Mouse (Mus musculus): ENCODE measurements at regions not wholly inside any gene's neighbourhood (a gene's known extent, or its start where the extent isn't known, plus 50 kb on each side); places are given as distances from the start of the nearest gene placed in this dataset.

DNA sequence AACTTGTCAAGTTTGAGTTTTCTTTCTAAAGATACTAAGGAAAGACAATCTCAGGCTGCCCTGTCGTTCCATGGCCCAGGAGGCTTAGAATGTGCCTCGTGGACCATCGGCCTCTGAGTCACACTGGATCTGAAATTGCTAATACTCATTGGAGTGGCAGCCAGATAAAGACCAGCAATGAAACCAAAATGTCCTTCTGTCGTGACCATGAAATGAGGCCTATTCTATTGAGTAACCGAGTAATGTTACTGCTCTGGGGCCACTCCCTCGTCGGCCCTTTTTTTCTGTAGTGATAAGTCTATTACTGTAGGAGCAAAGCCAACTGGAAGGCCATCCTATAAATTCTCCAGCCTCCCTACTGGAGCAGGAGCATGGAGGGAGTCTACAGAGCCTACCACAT lies 363.9 kb upstream of the Maf start:
- Histone ChIP-seq H3K27ac (ENCODE audit: low read depth, low read length) (no peak overlapping the region), H3K4me3 (ENCODE audit: low read depth, low read length) (no peak overlapping the region), H3K9me3 (ENCODE audit: low read length) (no peaks in the 10 kb centered on the region), H3K4me2 (ENCODE audit: low read depth) (no peak overlapping the region), H3K9ac (no peak overlapping the region), H3K36me3 (ENCODE audit: insufficient read depth) (no peaks in the 10 kb centered on the region), H3K4me1 (ENCODE audit: insufficient read depth) (no peaks in the 10 kb centered on the region), H3K27me3 (ENCODE audit: insufficient read depth, low read length) (no peaks in the 10 kb centered on the region)
- DNase-seq (no peak), ATAC-seq (no peak)
- 92% methylated on average over 7 of the region's 7 CpGs for WGBS
- TF ChIP-seq CTCF (IDR thresholded peaks at IDR 0.05; ENCODE audit: low read depth), result no peak

- no peak for TF ChIP-seq CTCF (IDR thresholded peaks at IDR 0.05; ENCODE audit: low read depth)
- Histone ChIP-seq H3K4me2 (ENCODE audit: low read depth) (no peak overlapping the region), H3K9me3 (ENCODE audit: low read length) (no peaks in the 10 kb centered on the region), H3K36me3 (ENCODE audit: insufficient read depth) (no peaks in the 10 kb centered on the region), H3K27me3 (ENCODE audit: insufficient read depth, low read length) (no peaks in the 10 kb centered on the region), H3K27ac (ENCODE audit: low read depth, low read length) (no peak overlapping the region), H3K9ac (no peak overlapping the region), H3K4me1 (ENCODE audit: insufficient read depth) (no peaks in the 10 kb centered on the region), H3K4me3 (ENCODE audit: low read depth, low read length) (no peak overlapping the region)
- DNase-seq (no peak), ATAC-seq (no peak)
- WGBS, result 74% methylated on average over 3 of the region's 3 CpGs
Measured at GRCm38 (mm10) chr8:116069538-116069937, 361.9 kb upstream of the Maf start.

DNA sequence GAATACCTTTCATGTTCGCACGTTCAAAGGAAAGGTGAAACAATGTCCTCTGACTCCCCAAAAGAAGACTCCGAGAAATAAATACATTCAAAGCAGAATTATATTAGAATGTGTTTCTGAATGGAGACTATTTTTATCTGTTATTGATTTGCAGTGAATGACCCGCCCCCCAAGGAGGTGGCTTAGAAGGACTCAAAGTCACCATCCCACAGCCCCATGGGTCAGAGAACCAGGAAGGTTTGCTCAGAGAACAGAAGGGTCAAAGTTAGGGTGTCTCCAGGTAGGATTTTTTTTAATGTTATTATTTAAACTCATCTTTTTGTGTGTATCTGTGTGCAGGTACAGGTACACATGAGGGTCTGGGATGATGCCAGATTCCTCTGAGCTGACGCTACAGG lies 360.4 kb upstream of the Maf start:
- DNase-seq (no peak), ATAC-seq (no peak)
- no peak overlapping the region for H3K9ac ChIP-seq
- H3K9me3 ChIP-seq (ENCODE audit: low read length), result no peaks in the 10 kb centered on the region
- H3K27ac ChIP-seq (ENCODE audit: low read depth, low read length), result no peak overlapping the region
- H3K36me3 ChIP-seq (ENCODE audit: insufficient read depth), result no peaks in the 10 kb centered on the region
- no peaks in the 10 kb centered on the region for H3K4me1 ChIP-seq (ENCODE audit: insufficient read depth)
- no peak overlapping the region for H3K4me2 ChIP-seq (ENCODE audit: low read depth)
- H3K27me3 ChIP-seq (ENCODE audit: insufficient read depth, low read length), result no peaks in the 10 kb centered on the region
- no peak overlapping the region for H3K4me3 ChIP-seq (ENCODE audit: low read depth, low read length)
- 94% methylated on average over 5 of the region's 5 CpGs for WGBS
- no peak for TF ChIP-seq CTCF (IDR thresholded peaks at IDR 0.05; ENCODE audit: low read depth)

GRCm38 (mm10) chr8:116067182-116067977 lies 359.8 kb upstream of the Maf start:
- H3K4me2 ChIP-seq (ENCODE audit: low read depth), result no peak overlapping the region
- 92% methylated on average over 9 of the region's 9 CpGs for WGBS
- no peaks in the 10 kb centered on the region for H3K9me3 ChIP-seq (ENCODE audit: low read length)
- H3K36me3 ChIP-seq (ENCODE audit: insufficient read depth), result no peaks in the 10 kb centered on the region
- no peak overlapping the region for H3K4me3 ChIP-seq (ENCODE audit: low read depth, low read length)
- no peak overlapping the region for H3K27ac ChIP-seq (ENCODE audit: low read depth, low read length)
- no peaks in the 10 kb centered on the region for H3K27me3 ChIP-seq (ENCODE audit: insufficient read depth, low read length)
- TF ChIP-seq CTCF (IDR thresholded peaks at IDR 0.05; ENCODE audit: low read depth), result no peak
- ATAC-seq (no peak), DNase-seq (no peak)
- H3K9ac ChIP-seq, result no peak overlapping the region
- no peaks in the 10 kb centered on the region for H3K4me1 ChIP-seq (ENCODE audit: insufficient read depth)

DNA sequence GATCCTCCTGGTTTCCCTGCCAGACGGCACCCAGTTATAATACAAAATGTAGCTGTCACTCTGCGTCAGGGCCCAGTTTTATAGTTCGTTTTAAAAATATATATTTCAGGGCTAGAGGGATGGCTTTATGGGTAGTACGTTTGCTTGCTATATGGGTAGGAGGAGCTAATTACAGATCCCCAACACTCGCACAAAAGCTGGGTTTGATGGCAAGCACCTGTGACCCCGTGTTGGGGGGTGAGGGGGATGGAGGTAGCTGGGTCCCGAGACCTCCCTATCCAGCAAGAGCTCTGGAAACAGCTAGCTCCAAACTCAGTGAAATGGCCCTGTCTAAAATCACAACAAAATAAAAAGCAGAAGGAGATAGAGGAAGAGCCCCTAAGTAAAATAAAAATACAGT lies 358.3 kb upstream of the Maf start:
- H3K9me3 ChIP-seq (ENCODE audit: low read length), result no peaks in the 10 kb centered on the region
- 82% methylated on average over 7 of the region's 7 CpGs for WGBS
- ATAC-seq, result no peak
- no peak overlapping the region for H3K4me2 ChIP-seq (ENCODE audit: low read depth)
- no peak for TF ChIP-seq CTCF (IDR thresholded peaks at IDR 0.05; ENCODE audit: low read depth)
- H3K27me3 ChIP-seq (ENCODE audit: insufficient read depth, low read length), result no peaks in the 10 kb centered on the region
- H3K36me3 ChIP-seq (ENCODE audit: insufficient read depth), result no peaks in the 10 kb centered on the region
- no peak overlapping the region for H3K27ac ChIP-seq (ENCODE audit: low read depth, low read length)
- H3K9ac ChIP-seq, result no peak overlapping the region
- H3K4me1 ChIP-seq (ENCODE audit: insufficient read depth), result no peaks in the 10 kb centered on the region
- no peak overlapping the region for H3K4me3 ChIP-seq (ENCODE audit: low read depth, low read length)
- DNase-seq, result no peak

GRCm38 (mm10) chr8:116065327-116065726 lies 357.7 kb upstream of the Maf start:
- no peak overlapping the region for H3K4me2 ChIP-seq (ENCODE audit: low read depth)
- H3K9ac ChIP-seq, result no peak overlapping the region
- DNase-seq, result no peak
- H3K27ac ChIP-seq (ENCODE audit: low read depth, low read length), result no peak overlapping the region
- WGBS, result 93% methylated on average over 7 of the region's 7 CpGs
- ATAC-seq, result no peak
- no peaks in the 10 kb centered on the region for H3K4me1 ChIP-seq (ENCODE audit: insufficient read depth)
- no peaks in the 10 kb centered on the region for H3K9me3 ChIP-seq (ENCODE audit: low read length)
- H3K27me3 ChIP-seq (ENCODE audit: insufficient read depth, low read length), result no peaks in the 10 kb centered on the region
- H3K4me3 ChIP-seq (ENCODE audit: low read depth, low read length), result no peak overlapping the region
- TF ChIP-seq CTCF (IDR thresholded peaks at IDR 0.05; ENCODE audit: low read depth), result no peak
- H3K36me3 ChIP-seq (ENCODE audit: insufficient read depth), result no peaks in the 10 kb centered on the region

- Histone ChIP-seq H3K9me3 (ENCODE audit: low read length) (no peaks in the 10 kb centered on the region), H3K4me2 (ENCODE audit: low read depth) (no peak overlapping the region), H3K36me3 (ENCODE audit: insufficient read depth) (no peaks in the 10 kb centered on the region), H3K27ac (ENCODE audit: low read depth, low read length) (no peak overlapping the region), H3K27me3 (ENCODE audit: insufficient read depth, low read length) (no peaks in the 10 kb centered on the region), H3K4me3 (ENCODE audit: low read depth, low read length) (no peak overlapping the region), H3K9ac (no peak overlapping the region), H3K4me1 (ENCODE audit: insufficient read depth) (no peaks in the 10 kb centered on the region)
- DNase-seq (no peak), ATAC-seq (no peak)
- 88% methylated on average over 11 of the region's 11 CpGs for WGBS
- TF ChIP-seq CTCF (IDR thresholded peaks at IDR 0.05; ENCODE audit: low read depth), result no peak
Measured at GRCm38 (mm10) chr8:116064562-116064961, 357.0 kb upstream of the Maf start.

Measured in forebrain, postnatal 0 days (tissue).